In the genomic region with DNA sequence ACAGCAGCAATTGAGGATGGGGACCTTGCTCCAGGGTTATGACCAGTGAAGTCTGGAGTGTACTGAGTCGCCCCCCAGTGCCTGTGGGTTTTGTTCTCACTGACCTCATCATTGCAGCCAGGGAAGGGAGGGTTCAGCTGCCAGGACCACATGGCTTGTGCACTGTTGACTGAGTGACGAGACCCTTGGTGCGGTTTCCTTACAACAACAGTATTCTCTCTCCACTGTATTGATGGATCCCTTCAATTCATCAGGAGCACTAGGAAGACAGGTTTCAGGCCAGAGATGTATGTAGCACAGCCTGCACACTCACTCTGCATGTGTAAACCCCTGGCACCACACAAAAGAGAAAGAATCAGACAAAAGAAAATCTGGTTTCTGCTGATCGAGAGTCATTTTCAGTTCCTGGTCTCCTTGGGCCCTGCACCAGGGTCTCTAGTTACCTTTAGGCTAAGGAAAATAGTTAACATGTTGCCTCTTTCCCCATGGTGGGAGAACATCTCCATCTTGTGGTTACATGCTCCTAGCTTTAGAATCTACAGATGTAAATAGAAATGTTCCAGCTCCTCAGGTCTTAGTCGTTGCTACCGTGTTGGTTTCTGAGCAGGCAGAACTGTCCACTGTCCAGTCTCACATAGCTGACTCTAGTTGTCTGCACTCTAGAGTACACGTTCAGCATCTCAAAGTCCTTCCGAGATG, we compare ENCODE assay signal across 18 mouse cellular contexts.
A peak's percentile ranks its signal among the peaks of the same experiment; 100 is the strongest.
DNase-seq lines count a peak whose midpoint lies in the region; ATAC-seq and TF ChIP-seq lines count a peak whose summit lies in the region.
"Had no signal": no experiment of that assay in that cellular context is flagged by ENCODE, and none has a peak within 500 bp of the region (broad histone marks: within the 10 kb centered on the region; RNA-seq: fewer than 3 reads in every experiment).

No protein-coding gene starts in this region.

- H3K27me3 ChIP-seq in heart, embryonic 10.5 days (ENCODE audit: insufficient read depth, poor library complexity, severe bottlenecking) = no peaks in the 10 kb centered on the region
- H3K27me3 ChIP-seq in kidney, postnatal 0 days (ENCODE audit: insufficient read depth, low read length) = no peaks in the 10 kb centered on the region
- no peaks in the 10 kb centered on the region for H3K27me3 ChIP-seq in Patski
- H3K27me3 ChIP-seq: heart, embryonic 12.5 days; hindbrain, embryonic 15.5 days; limb, embryonic 12.5 days; megakaryocyte, embryonic 14.5 days had no signal

- H3K27ac ChIP-seq in heart, embryonic 10.5 days = no peak overlapping the region
- no peak overlapping the region for H3K27ac ChIP-seq in kidney, postnatal 0 days
- H3K27ac ChIP-seq: hindbrain, embryonic 15.5 days; limb, embryonic 12.5 days had no signal

- H3K4me3 ChIP-seq in heart, embryonic 10.5 days = no peak overlapping the region
- no peak overlapping the region for H3K4me3 ChIP-seq in kidney, postnatal 0 days (replicated peaks; ENCODE audit: low read depth, low read length)
- H3K4me3 ChIP-seq: heart, embryonic 12.5 days; hindbrain, embryonic 15.5 days; limb, embryonic 12.5 days; megakaryocyte, embryonic 14.5 days had no signal

- DNase-seq in heart, adult 11 months = peak; percentile 77
- no peak for DNase-seq in heart, embryonic 10.5 days (ENCODE audit: low spot score)
- peak; percentile 77 for DNase-seq in kidney, postnatal 0 days (ENCODE audit: low spot score)
- DNase-seq in kidney, adult 8-10 months = no peak
- DNase-seq in 416B (ENCODE audit: low read depth) = peak; percentile 4
- DNase-seq in Patski (ENCODE audit: low read depth, low spot score) = no peak
- DNase-seq in adrenal gland, postnatal 36 days = no peak
- DNase-seq: cerebellum, adult 9-11 months; gastrocnemius, postnatal 14 days; kidney, postnatal 36 days; layer of hippocampus, postnatal 36 days; lung, adult 2 months; right cerebral cortex, postnatal 25 days; thymus, adult 2 months had no signal

- H3K36me3 ChIP-seq in heart, embryonic 10.5 days = no peaks in the 10 kb centered on the region
- H3K36me3 ChIP-seq in kidney, postnatal 0 days (ENCODE audit: insufficient read depth, low read length) = no peaks in the 10 kb centered on the region
- H3K36me3 ChIP-seq: heart, embryonic 12.5 days; hindbrain, embryonic 15.5 days; limb, embryonic 12.5 days had no signal

- no peak overlapping the region for H3K9ac ChIP-seq in kidney, postnatal 0 days (ENCODE audit: low read depth, low read length)
- H3K9ac ChIP-seq: hindbrain, embryonic 15.5 days; limb, embryonic 12.5 days had no signal

- CTCF ChIA-PET in Patski (lab: Charles Lee) = no interaction called here

- H3K4me1 ChIP-seq in heart, embryonic 10.5 days = peaks cover 15% of the 10 kb centered on the region
- no peaks in the 10 kb centered on the region for H3K4me1 ChIP-seq in kidney, postnatal 0 days (replicated peaks; ENCODE audit: insufficient read depth, low read length)
- H3K4me1 ChIP-seq: hindbrain, embryonic 15.5 days had no signal

- POLR2A ChIA-PET in Patski (lab: Charles Lee) = no interaction called here

- no peaks in the 10 kb centered on the region for H3K9me3 ChIP-seq in heart, embryonic 10.5 days
- H3K9me3 ChIP-seq in kidney, postnatal 0 days (replicated peaks; ENCODE audit: low read length) = no peaks in the 10 kb centered on the region
- H3K9me3 ChIP-seq: heart, embryonic 12.5 days; hindbrain, embryonic 15.5 days; limb, embryonic 12.5 days; megakaryocyte, embryonic 14.5 days had no signal

- TF ChIP-seq CTCF in kidney, postnatal 0 days (IDR thresholded peaks at IDR 0.05; ENCODE audit: low read depth) = peak; percentile 66
- peak; percentile 33 for TF ChIP-seq CTCF in Patski (IDR thresholded peaks at IDR 0.05)

- no peak overlapping the region for H3K4me2 ChIP-seq in kidney, postnatal 0 days (ENCODE audit: low read length)
- H3K4me2 ChIP-seq: heart, embryonic 12.5 days; hindbrain, embryonic 15.5 days; limb, embryonic 12.5 days had no signal

- ATAC-seq in kidney, postnatal 0 days (replicated peaks; ENCODE audit: low FRiP score, low read depth) = no peak
- no peak for ATAC-seq in Patski

- 77% methylated on average over 8 of the region's 8 CpGs for WGBS in heart, embryonic 10.5 days
- WGBS in kidney, postnatal 0 days = 53% methylated on average over 8 of the region's 8 CpGs

- in situ Hi-C loops in Patski (cut with MboI; ENCODE audit: low pct_unique_long_range_greater_than_20kb) = loop anchor here (25.0 kb wide), 1 partner anchor 415 kb away; no protein-coding TSS in a partner anchor

Comparison
In these comparisons a context has a peak if more than half of its experiments do, and no peak if none do; other contexts are left out.
1. DNase-seq: peak in heart, adult 11 months (single experiment), kidney, postnatal 0 days (single experiment) and 416B (single experiment); none in heart, embryonic 10.5 days (single experiment), kidney, adult 8-10 months (0 of 2), Patski (single experiment) and adrenal gland, postnatal 36 days (0 of 2).